Mouse (Mus musculus) brain, embryonic 14.5 days (tissue): ENCODE results near the gene Olfr97.

ENCODE experiments used
- CTCF ChIP-seq: fragments of 200-500 bp; IDR thresholded peaks from 2 replicates; pipeline ENCODE4 v1.5.1; 2012; ENCODE audit warnings: inconsistent platforms, mild to moderate bottlenecking, moderate library complexity, borderline replicate concordance; ENCODE audit not compliant: insufficient read depth, insufficient read length; ENCODE audit errors: extremely low read depth
- POLR2A ChIP-seq: fragments of 200-500 bp; IDR thresholded peaks from 2 replicates; pipeline ENCODE4 v1.6.1; 2012; ENCODE audit warnings: mild to moderate bottlenecking, inconsistent platforms, borderline replicate concordance; ENCODE audit not compliant: poor library complexity, insufficient read depth, insufficient read length, severe bottlenecking; ENCODE audit errors: extremely low read depth

- TF ChIP-seq CTCF (peak; percentile 40; the same call in 1 of the 2 replicates), POLR2A (no peak)
Observed at GRCm38 (mm10) chr17:37250544-37250943, 13.4 kb upstream of the Olfr97 start.
